Mouse (Mus musculus): ENCODE measurements around the gene Zfp553. TPM values are rescaled to one million over a fixed set of nuclear protein-coding genes. Genes with fewer than 3 reads are reported as not detected.

Gene Zfp553
- polyA plus RNA-seq, 1 experiment from 2014 or later = 23.6 TPM

- Histone ChIP-seq H3K27me3 (replicated peaks; ENCODE audit: control insufficient read depth, insufficient read depth, low read length) (no peaks in the 10 kb centered on the region), H3K9ac (ENCODE audit: low read depth, low read length) (no peak overlapping the region), H3K27ac (ENCODE audit: low read length) (no peak overlapping the region; the same call in 1 of the 2 replicates), H3K4me3 (ENCODE audit: low read length) (no peak overlapping the region), H3K36me3 (ENCODE audit: control insufficient read depth, insufficient read depth, low read length) (no peaks in the 10 kb centered on the region), H3K4me1 (ENCODE audit: control insufficient read depth, insufficient read depth, low read length) (peaks cover 14% of the 10 kb centered on the region), H3K9me3 (ENCODE audit: control insufficient read depth, low read length) (no peaks in the 10 kb centered on the region), H3K4me2 (ENCODE audit: low read depth, low read length) (peak overlapping the region; percentile 44; the same call in 1 of the 2 replicates)
- ATAC-seq = no peak
- WGBS = 81% methylated on average over 5 of the region's 5 CpGs
Observed at GRCm38 (mm10) chr7:127209851-127210250, 23.0 kb upstream of the Zfp553 start.

GRCm38 (mm10) chr7:127210266-127210665 lies 22.6 kb upstream of the Zfp553 start:
- Histone ChIP-seq H3K36me3 (ENCODE audit: control insufficient read depth, insufficient read depth, low read length) (no peaks in the 10 kb centered on the region), H3K4me1 (ENCODE audit: control insufficient read depth, insufficient read depth, low read length) (peaks cover 15% of the 10 kb centered on the region), H3K4me2 (ENCODE audit: low read depth, low read length) (no peak overlapping the region), H3K9ac (ENCODE audit: low read depth, low read length) (no peak overlapping the region), H3K9me3 (ENCODE audit: control insufficient read depth, low read length) (no peaks in the 10 kb centered on the region), H3K27me3 (replicated peaks; ENCODE audit: control insufficient read depth, insufficient read depth, low read length) (no peaks in the 10 kb centered on the region), H3K27ac (ENCODE audit: low read length) (no peak overlapping the region), H3K4me3 (ENCODE audit: low read length) (no peak overlapping the region)
- WGBS = 87% methylated on average over 4 of the region's 4 CpGs
- ATAC-seq = no peak

DNA sequence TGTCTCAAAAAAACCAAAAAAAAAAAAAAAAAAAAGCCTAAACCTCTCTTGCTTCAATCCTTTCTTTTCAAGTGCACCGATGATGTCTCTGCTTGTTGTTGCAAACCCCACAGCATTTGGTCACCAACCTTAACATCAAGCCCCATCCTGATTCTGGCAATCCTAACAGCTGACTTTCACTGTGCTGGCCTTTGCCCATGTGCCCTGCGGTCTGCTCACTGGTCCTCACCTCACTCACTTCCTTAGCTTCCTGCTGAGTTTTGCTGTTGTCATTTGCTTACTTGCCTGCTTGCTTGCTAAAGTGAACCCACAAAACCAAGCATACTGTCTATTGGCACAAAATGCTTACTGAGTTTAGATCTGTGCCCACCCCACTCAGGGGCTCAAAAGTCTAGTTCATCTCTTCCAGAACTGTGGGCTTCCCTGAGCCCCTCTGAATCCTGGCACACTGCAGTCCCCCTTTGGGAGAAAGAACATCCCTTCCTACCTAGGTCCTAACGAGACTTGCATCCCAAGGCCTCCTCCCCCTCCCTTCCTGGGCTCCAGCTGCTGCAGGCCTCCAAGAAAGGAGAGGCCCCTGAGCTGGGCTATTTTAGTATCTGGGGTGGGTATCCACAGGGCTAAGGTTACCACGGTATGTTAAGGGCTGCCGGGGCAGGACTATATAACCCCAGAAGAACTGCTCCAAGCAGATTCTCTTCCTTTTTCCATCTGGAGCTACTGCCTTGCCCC lies 21.7 kb upstream of the Zfp553 start:
- H3K36me3 ChIP-seq (ENCODE audit: control insufficient read depth, insufficient read depth, low read length) = no peaks in the 10 kb centered on the region
- no peak overlapping the region for H3K27ac ChIP-seq (ENCODE audit: low read length)
- H3K4me1 ChIP-seq (ENCODE audit: control insufficient read depth, insufficient read depth, low read length) = peaks cover 13% of the 10 kb centered on the region
- no peaks in the 10 kb centered on the region for H3K27me3 ChIP-seq (replicated peaks; ENCODE audit: control insufficient read depth, insufficient read depth, low read length)
- H3K4me3 ChIP-seq (ENCODE audit: low read length) = no peak overlapping the region
- 72% methylated on average over 5 of the region's 5 CpGs for WGBS
- no peaks in the 10 kb centered on the region for H3K9me3 ChIP-seq (ENCODE audit: control insufficient read depth, low read length)
- no peak overlapping the region for H3K9ac ChIP-seq (ENCODE audit: low read depth, low read length)
- no peak overlapping the region for H3K4me2 ChIP-seq (ENCODE audit: low read depth, low read length)
- no peak for ATAC-seq

- H3K9ac ChIP-seq (ENCODE audit: low read depth, low read length) = no peak overlapping the region
- no peak overlapping the region for H3K4me3 ChIP-seq (ENCODE audit: low read length)
- H3K36me3 ChIP-seq (ENCODE audit: control insufficient read depth, insufficient read depth, low read length) = no peaks in the 10 kb centered on the region
- H3K27me3 ChIP-seq (replicated peaks; ENCODE audit: control insufficient read depth, insufficient read depth, low read length) = no peaks in the 10 kb centered on the region
- peaks cover 7% of the 10 kb centered on the region; the same call in 1 of the 2 replicates for H3K4me1 ChIP-seq (ENCODE audit: control insufficient read depth, insufficient read depth, low read length)
- 89% methylated on average over 12 of the region's 12 CpGs for WGBS
- H3K9me3 ChIP-seq (ENCODE audit: control insufficient read depth, low read length) = no peaks in the 10 kb centered on the region
- H3K4me2 ChIP-seq (ENCODE audit: low read depth, low read length) = no peak overlapping the region
- no peak overlapping the region for H3K27ac ChIP-seq (ENCODE audit: low read length)
- no peak for ATAC-seq
Observed at GRCm38 (mm10) chr7:127212432-127213250, 20.2 kb upstream of the Zfp553 start.

DNA sequence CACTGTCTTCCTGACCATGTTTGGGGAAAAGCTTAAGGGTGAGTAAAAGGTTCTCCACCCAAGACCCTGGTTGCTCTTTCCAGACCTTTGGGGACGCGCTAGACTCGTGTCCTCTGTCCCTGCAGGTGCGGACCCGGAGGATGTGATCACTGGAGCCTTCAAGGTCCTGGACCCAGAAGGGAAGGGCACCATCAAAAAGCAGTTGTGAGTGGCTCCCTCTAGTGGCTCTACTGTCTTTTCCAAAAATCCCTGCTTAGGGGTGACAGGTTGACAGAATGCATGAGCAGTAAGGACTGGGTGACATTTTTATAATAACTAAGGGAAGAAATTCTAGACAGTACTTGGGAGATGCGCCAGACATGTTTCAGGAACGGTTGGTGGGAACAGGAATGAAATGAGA lies 19.4 kb upstream of the Zfp553 start:
- Histone ChIP-seq H3K4me1 (ENCODE audit: control insufficient read depth, insufficient read depth, low read length) (peaks cover 7% of the 10 kb centered on the region; the same call in 1 of the 2 replicates), H3K4me3 (ENCODE audit: low read length) (no peak overlapping the region), H3K9me3 (ENCODE audit: control insufficient read depth, low read length) (no peaks in the 10 kb centered on the region), H3K27me3 (replicated peaks; ENCODE audit: control insufficient read depth, insufficient read depth, low read length) (no peaks in the 10 kb centered on the region), H3K36me3 (ENCODE audit: control insufficient read depth, insufficient read depth, low read length) (no peaks in the 10 kb centered on the region), H3K9ac (ENCODE audit: low read depth, low read length) (no peak overlapping the region), H3K4me2 (ENCODE audit: low read depth, low read length) (no peak overlapping the region), H3K27ac (ENCODE audit: low read length) (no peak overlapping the region)
- no peak for ATAC-seq
- 38% methylated on average over 7 of the region's 7 CpGs for WGBS

DNA sequence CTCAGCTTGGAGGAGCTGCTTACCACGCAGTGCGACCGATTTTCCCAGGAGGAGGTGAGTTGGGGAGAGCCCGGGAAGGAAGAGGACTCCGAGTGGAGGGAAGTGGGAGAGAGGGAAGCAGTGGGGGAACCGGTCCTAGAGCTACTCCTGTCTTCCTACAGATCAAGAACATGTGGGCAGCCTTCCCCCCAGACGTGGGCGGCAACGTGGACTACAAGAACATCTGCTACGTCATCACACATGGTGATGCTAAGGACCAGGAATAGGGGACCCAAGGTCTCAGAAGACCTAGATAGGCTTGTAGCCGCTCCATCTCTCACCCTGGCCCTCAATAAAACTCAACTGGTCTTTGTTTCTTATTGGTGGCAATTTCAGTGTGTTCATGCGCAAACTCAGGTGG lies 18.9 kb upstream of the Zfp553 start:
- ATAC-seq = no peak
- no peak overlapping the region for H3K4me3 ChIP-seq (ENCODE audit: low read length)
- peaks cover 7% of the 10 kb centered on the region; the same call in 1 of the 2 replicates for H3K4me1 ChIP-seq (ENCODE audit: control insufficient read depth, insufficient read depth, low read length)
- no peak overlapping the region for H3K9ac ChIP-seq (ENCODE audit: low read depth, low read length)
- 60% methylated on average over 12 of the region's 12 CpGs for WGBS
- no peak overlapping the region for H3K4me2 ChIP-seq (ENCODE audit: low read depth, low read length)
- no peaks in the 10 kb centered on the region for H3K36me3 ChIP-seq (ENCODE audit: control insufficient read depth, insufficient read depth, low read length)
- no peaks in the 10 kb centered on the region for H3K9me3 ChIP-seq (ENCODE audit: control insufficient read depth, low read length)
- H3K27ac ChIP-seq (ENCODE audit: low read length) = no peak overlapping the region
- H3K27me3 ChIP-seq (replicated peaks; ENCODE audit: control insufficient read depth, insufficient read depth, low read length) = no peaks in the 10 kb centered on the region

DNA sequence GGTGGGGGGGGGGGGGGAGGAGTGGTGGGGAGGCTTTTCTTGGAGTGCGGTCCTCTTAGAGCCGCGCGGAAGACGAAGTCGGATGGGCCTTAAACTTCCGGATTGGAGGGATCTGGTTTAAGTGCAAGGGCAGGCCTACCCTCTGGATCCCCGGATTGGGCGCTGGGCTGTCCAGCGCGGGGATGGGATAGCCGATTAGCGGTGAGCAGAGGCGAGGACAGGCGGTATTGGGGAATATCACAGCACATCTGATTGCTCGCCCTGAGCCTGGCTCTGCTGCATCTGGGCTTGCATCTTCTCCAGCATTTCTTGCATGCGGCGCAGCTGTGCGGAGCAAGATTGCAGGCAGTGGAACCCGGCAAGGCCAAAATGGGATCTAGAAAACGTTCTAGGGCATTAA lies 18.3 kb upstream of the Zfp553 start:
- H3K9ac ChIP-seq (ENCODE audit: low read depth, low read length) = peak overlapping the region; percentile 67; the same call in 1 of the 2 replicates
- ATAC-seq = no peak
- H3K27ac ChIP-seq (ENCODE audit: low read length) = no peak overlapping the region
- peak overlapping the region; percentile 42 for H3K4me3 ChIP-seq (ENCODE audit: low read length)
- peaks cover 5% of the 10 kb centered on the region; the same call in 1 of the 2 replicates for H3K4me1 ChIP-seq (ENCODE audit: control insufficient read depth, insufficient read depth, low read length)
- H3K9me3 ChIP-seq (ENCODE audit: control insufficient read depth, low read length) = no peaks in the 10 kb centered on the region
- no peaks in the 10 kb centered on the region for H3K27me3 ChIP-seq (replicated peaks; ENCODE audit: control insufficient read depth, insufficient read depth, low read length)
- H3K36me3 ChIP-seq (ENCODE audit: control insufficient read depth, insufficient read depth, low read length) = no peaks in the 10 kb centered on the region
- WGBS = 42% methylated on average over 21 of the region's 21 CpGs
- peak overlapping the region; percentile 61 for H3K4me2 ChIP-seq (ENCODE audit: low read depth, low read length)

- H3K36me3 ChIP-seq (ENCODE audit: control insufficient read depth, insufficient read depth, low read length) = no peaks in the 10 kb centered on the region
- peak overlapping the region; percentile 67 for H3K9ac ChIP-seq (ENCODE audit: low read depth, low read length)
- peak overlapping the region; percentile 61 for H3K4me2 ChIP-seq (ENCODE audit: low read depth, low read length)
- 24% methylated on average over 33 of the region's 33 CpGs for WGBS
- H3K4me3 ChIP-seq (ENCODE audit: low read length) = peak overlapping the region; percentile 42
- H3K27ac ChIP-seq (ENCODE audit: low read length) = no peak overlapping the region
- no peaks in the 10 kb centered on the region for H3K9me3 ChIP-seq (ENCODE audit: control insufficient read depth, low read length)
- H3K4me1 ChIP-seq (ENCODE audit: control insufficient read depth, insufficient read depth, low read length) = 0 out of 2 replicates have a peak, but pooled peaks cover 5% of the 10 kb centered on the region
- peak; percentile 55 for ATAC-seq
- no peaks in the 10 kb centered on the region for H3K27me3 ChIP-seq (replicated peaks; ENCODE audit: control insufficient read depth, insufficient read depth, low read length)
Observed at GRCm38 (mm10) chr7:127214981-127215871, 17.6 kb upstream of the Zfp553 start.

- Histone ChIP-seq H3K27me3 (replicated peaks; ENCODE audit: control insufficient read depth, insufficient read depth, low read length) (no peaks in the 10 kb centered on the region), H3K9ac (ENCODE audit: low read depth, low read length) (no peak overlapping the region), H3K4me3 (ENCODE audit: low read length) (no peak overlapping the region), H3K27ac (ENCODE audit: low read length) (no peak overlapping the region), H3K9me3 (ENCODE audit: control insufficient read depth, low read length) (no peaks in the 10 kb centered on the region), H3K4me1 (ENCODE audit: control insufficient read depth, insufficient read depth, low read length) (0 out of 2 replicates have a peak, but pooled peaks cover 5% of the 10 kb centered on the region), H3K36me3 (ENCODE audit: control insufficient read depth, insufficient read depth, low read length) (no peaks in the 10 kb centered on the region), H3K4me2 (ENCODE audit: low read depth, low read length) (no peak overlapping the region)
- ATAC-seq = no peak
- WGBS = 84% methylated on average over 5 of the region's 5 CpGs
Observed at GRCm38 (mm10) chr7:127216307-127216706, 16.6 kb upstream of the Zfp553 start.
